Mouse (Mus musculus) heart, embryonic 13.5 days (tissue): ENCODE data around the gene B3gntl1. TPM values are rescaled to one million over a fixed set of nuclear protein-coding genes. Genes with fewer than 3 reads are reported as not detected.
A peak's percentile ranks its signal among the peaks of the same experiment; 100 is the strongest.

Experiments used
- ATAC-seq: fragments of 200-750 bp; cut with Nextera tagmentation; 2 replicates; pipeline ENCODE4 v1.8.0; 2017; ENCODE audit warnings: moderate TSS enrichment; ENCODE audit not compliant: insufficient number of reproducible peaks, low FRiP score, low TSS enrichment; ENCODE audit errors: extremely low read depth
- H3K27ac ChIP-seq: fragments of 300-500 bp; sonication (generic); replicated peaks from 2 replicates; pipeline ENCODE4 v1.5.1; 2015; ENCODE audit warnings: moderate library complexity, mild to moderate bottlenecking, inconsistent platforms
- H3K27me3 ChIP-seq: fragments of 300-500 bp; sonication (generic); replicated peaks from 2 replicates; pipeline ENCODE4 v1.6.1; 2015; ENCODE audit warnings: mild to moderate bottlenecking, inconsistent platforms
- H3K36me3 ChIP-seq: fragments of 300-500 bp; sonication (generic); 2 replicates; pipeline ENCODE4 v1.6.1; 2015; ENCODE audit warnings: mild to moderate bottlenecking, inconsistent platforms
- H3K4me1 ChIP-seq: fragments of 300-500 bp; sonication (generic); 2 replicates; pipeline ENCODE4 v1.6.1; 2015; ENCODE audit warnings: inconsistent platforms
- H3K4me2 ChIP-seq: fragments of 300-500 bp; sonication (generic); 2 replicates; pipeline ENCODE4 v1.6.1; 2015; ENCODE audit warnings: inconsistent platforms, mild to moderate bottlenecking, moderate library complexity
- H3K4me3 ChIP-seq: fragments of 300-500 bp; sonication (generic); 2 replicates; pipeline ENCODE4 v1.5.1; 2015; ENCODE audit warnings: moderate library complexity, mild to moderate bottlenecking, inconsistent platforms
- H3K9ac ChIP-seq: fragments of 300-500 bp; sonication (generic); 2 replicates; pipeline ENCODE4 v1.6.1; 2015; ENCODE audit warnings: inconsistent platforms, mild to moderate bottlenecking, moderate library complexity
- H3K9me3 ChIP-seq: fragments of 300-500 bp; sonication (generic); 2 replicates; pipeline ENCODE4 v1.6.1; 2016; ENCODE audit warnings: inconsistent platforms
- WGBS: fragments of 180-500 bp; shearing (Covaris S2); methylation state at CpG from one replicate; pipeline ENCODE4 v1.1.7; 2015; ENCODE audit warnings: mixed read lengths; 5-methylcytosine and 5-hydroxymethylcytosine counted together
- polyA plus RNA-seq: library from polyadenylated mRNA; unstranded; fragments of >200 nt; fragmentation: Nextera tagmentation; extraction: Ambion mirVana; gene quantifications from 2 replicates; pipeline ENCODE4 v1.2.1, GENCODE M21; 2015

B3gntl1 gene
- polyA plus RNA-seq, 1 experiment from 2014 or later = 6.0 TPM

- no peaks in the 10 kb centered on the region for H3K9me3 ChIP-seq
- H3K4me1 ChIP-seq = no peaks in the 10 kb centered on the region; the same call in 1 of the 2 replicates
- ATAC-seq = no peak
- no peaks in the 10 kb centered on the region for H3K27me3 ChIP-seq
- H3K9ac ChIP-seq = no peak overlapping the region
- WGBS = 70% methylated on average over 6 of the region's 6 CpGs
- no peak overlapping the region for H3K27ac ChIP-seq
- H3K36me3 ChIP-seq = peaks cover 23% of the 10 kb centered on the region
- H3K4me2 ChIP-seq = no peak overlapping the region
- no peak overlapping the region for H3K4me3 ChIP-seq
Measured at GRCm38 (mm10) chr11:121655807-121656511, 17.0 kb downstream of the B3gntl1 start.

GRCm38 (mm10) chr11:121655166-121655806, 17.7 kb downstream of the B3gntl1 start:
- H3K36me3 ChIP-seq = peaks cover 29% of the 10 kb centered on the region
- H3K4me2 ChIP-seq = no peak overlapping the region
- no peaks in the 10 kb centered on the region for H3K9me3 ChIP-seq
- 59% methylated on average over 6 of the region's 6 CpGs for WGBS
- no peak overlapping the region for H3K27ac ChIP-seq
- no peak overlapping the region for H3K9ac ChIP-seq
- H3K4me3 ChIP-seq = no peak overlapping the region
- H3K27me3 ChIP-seq = no peaks in the 10 kb centered on the region
- ATAC-seq = no peak
- H3K4me1 ChIP-seq = no peaks in the 10 kb centered on the region; the same call in 1 of the 2 replicates

GRCm38 (mm10) chr11:121654406-121654945, 18.5 kb downstream of the B3gntl1 start:
- Histone ChIP-seq H3K4me2 (no peak overlapping the region), H3K4me3 (no peak overlapping the region), H3K9ac (no peak overlapping the region), H3K4me1 (no peaks in the 10 kb centered on the region; the same call in 1 of the 2 replicates), H3K27me3 (no peaks in the 10 kb centered on the region), H3K36me3 (peaks cover 27% of the 10 kb centered on the region), H3K27ac (no peak overlapping the region), H3K9me3 (no peaks in the 10 kb centered on the region)
- ATAC-seq = no peak
- 70% methylated on average over 9 of the region's 9 CpGs for WGBS

DNA sequence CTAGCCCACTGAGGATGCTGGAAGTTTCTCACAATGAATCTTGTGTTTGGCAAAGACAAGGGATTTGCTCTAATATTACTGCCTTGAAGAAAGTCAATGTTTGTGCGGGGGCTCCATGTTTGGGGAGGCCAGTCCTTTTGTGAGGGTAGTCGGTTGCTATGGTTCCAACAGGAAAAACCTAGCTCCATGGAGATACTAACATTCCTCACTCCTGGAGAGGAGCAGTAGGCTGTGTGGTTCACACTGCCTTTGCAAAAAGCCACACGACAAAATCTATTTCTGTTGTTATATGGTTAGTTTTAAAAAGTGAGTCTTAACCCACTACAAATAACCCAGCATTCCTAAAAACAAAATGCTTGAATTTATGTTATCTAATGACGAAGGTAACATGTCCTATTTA, 19.3 kb downstream of the B3gntl1 start:
- Histone ChIP-seq H3K27ac (no peak overlapping the region), H3K36me3 (peaks cover 30% of the 10 kb centered on the region), H3K27me3 (no peaks in the 10 kb centered on the region), H3K4me1 (no peaks in the 10 kb centered on the region; the same call in 1 of the 2 replicates), H3K9ac (no peak overlapping the region), H3K4me2 (no peak overlapping the region), H3K4me3 (no peak overlapping the region), H3K9me3 (no peaks in the 10 kb centered on the region)
- 83% methylated on average over 4 of the region's 4 CpGs for WGBS
- no peak for ATAC-seq

- ATAC-seq = no peak
- Histone ChIP-seq H3K36me3 (peaks cover 31% of the 10 kb centered on the region), H3K4me2 (no peak overlapping the region), H3K9ac (no peak overlapping the region), H3K4me3 (no peak overlapping the region), H3K4me1 (peaks cover under 1% of the 10 kb centered on the region), H3K9me3 (no peaks in the 10 kb centered on the region), H3K27me3 (no peaks in the 10 kb centered on the region), H3K27ac (no peak overlapping the region)
- WGBS = 56% methylated on average over 10 of the region's 10 CpGs
Measured at GRCm38 (mm10) chr11:121652547-121653305, 20.2 kb downstream of the B3gntl1 start.

DNA sequence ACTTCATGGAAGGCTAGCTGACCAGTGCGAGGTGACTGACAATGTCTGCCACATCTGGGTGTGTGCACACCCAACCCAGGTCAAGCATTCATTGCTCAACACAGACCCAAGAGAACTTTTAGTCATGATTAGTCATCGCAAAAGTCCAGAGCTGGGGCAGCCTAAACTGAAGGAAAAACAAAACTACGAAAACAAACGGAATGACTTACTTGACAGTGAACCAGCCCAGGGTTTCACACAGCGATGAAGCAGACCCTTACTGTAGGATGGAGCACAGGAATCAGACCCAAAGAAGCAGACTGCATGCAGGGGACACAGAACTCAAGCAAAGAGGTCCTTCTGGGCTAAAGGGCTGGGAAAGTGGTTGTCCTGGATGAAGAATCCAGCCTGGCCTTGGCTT, 21.0 kb downstream of the B3gntl1 start:
- H3K27ac ChIP-seq = no peak overlapping the region
- H3K4me1 ChIP-seq = peaks cover 8% of the 10 kb centered on the region
- H3K9me3 ChIP-seq = no peaks in the 10 kb centered on the region
- no peaks in the 10 kb centered on the region for H3K27me3 ChIP-seq
- WGBS = 91% methylated on average over 5 of the region's 5 CpGs
- no peak overlapping the region for H3K4me2 ChIP-seq
- peaks cover 31% of the 10 kb centered on the region for H3K36me3 ChIP-seq
- H3K4me3 ChIP-seq = no peak overlapping the region
- ATAC-seq = no peak
- H3K9ac ChIP-seq = no peak overlapping the region

GRCm38 (mm10) chr11:121651556-121651955, 21.4 kb downstream of the B3gntl1 start:
- no peak overlapping the region for H3K4me2 ChIP-seq
- H3K9ac ChIP-seq = no peak overlapping the region
- no peak overlapping the region for H3K27ac ChIP-seq
- 86% methylated on average over 9 of the region's 9 CpGs for WGBS
- peaks cover 8% of the 10 kb centered on the region for H3K4me1 ChIP-seq
- no peak for ATAC-seq
- H3K4me3 ChIP-seq = no peak overlapping the region
- H3K36me3 ChIP-seq = peaks cover 31% of the 10 kb centered on the region
- no peaks in the 10 kb centered on the region for H3K9me3 ChIP-seq
- H3K27me3 ChIP-seq = no peaks in the 10 kb centered on the region

DNA sequence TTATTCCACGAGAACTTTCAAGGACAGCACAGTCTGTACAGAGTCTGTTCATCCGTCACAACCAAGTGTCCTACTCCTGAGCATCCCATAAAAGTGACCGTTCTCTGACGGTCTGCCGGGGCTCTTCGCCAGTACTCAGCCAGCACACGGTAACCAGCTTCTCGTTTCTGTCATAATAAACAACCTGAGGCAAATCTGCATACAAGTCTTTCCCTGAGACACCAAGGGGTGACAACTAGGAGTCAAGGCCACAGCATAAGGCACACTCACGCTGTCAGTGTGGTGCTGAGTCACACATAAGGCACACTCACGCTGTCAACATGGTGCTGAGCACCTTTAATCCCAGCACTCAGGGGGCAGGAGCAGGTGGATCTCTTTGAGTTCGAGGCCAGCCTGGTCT, 22.3 kb downstream of the B3gntl1 start:
- no peak overlapping the region for H3K4me3 ChIP-seq
- no peak for ATAC-seq
- 88% methylated on average over 11 of the region's 11 CpGs for WGBS

GRCm38 (mm10) chr11:121649900-121650299, 23.1 kb downstream of the B3gntl1 start:
- Histone ChIP-seq H3K4me1 (peaks cover 8% of the 10 kb centered on the region), H3K9me3 (no peaks in the 10 kb centered on the region), H3K27ac (no peak overlapping the region), H3K36me3 (peaks cover 36% of the 10 kb centered on the region), H3K4me3 (no peak overlapping the region), H3K4me2 (no peak overlapping the region), H3K9ac (no peak overlapping the region), H3K27me3 (no peaks in the 10 kb centered on the region)
- ATAC-seq = no peak
- WGBS = 51% methylated on average over 10 of the region's 10 CpGs

More for the DNA sequence above, 22.3 kb downstream of the B3gntl1 start:
- Histone ChIP-seq H3K4me2 (no peak overlapping the region), H3K27me3 (no peaks in the 10 kb centered on the region), H3K4me1 (peaks cover 8% of the 10 kb centered on the region), H3K27ac (no peak overlapping the region), H3K9me3 (no peaks in the 10 kb centered on the region), H3K36me3 (peaks cover 33% of the 10 kb centered on the region), H3K9ac (no peak overlapping the region)

DNA sequence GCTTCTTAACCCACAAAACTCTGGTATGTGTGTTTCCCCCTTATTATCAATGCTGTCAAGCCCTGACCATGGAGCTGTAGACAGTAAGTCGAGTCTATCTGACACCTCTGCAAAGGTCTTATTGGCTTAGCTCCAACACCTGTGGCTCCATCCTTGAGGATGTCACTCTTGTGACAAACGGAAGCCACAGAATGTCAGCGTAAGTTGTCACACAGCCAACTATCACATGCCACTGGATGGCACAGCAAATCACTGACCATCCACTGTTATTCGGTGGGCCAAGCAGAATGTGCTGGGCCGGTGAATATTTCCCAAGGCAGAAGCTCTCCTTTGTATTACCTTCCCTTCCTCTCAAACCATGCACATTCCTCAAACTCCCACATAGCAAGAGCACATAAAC, 24.8 kb downstream of the B3gntl1 start:
- ATAC-seq = no peak

DNA sequence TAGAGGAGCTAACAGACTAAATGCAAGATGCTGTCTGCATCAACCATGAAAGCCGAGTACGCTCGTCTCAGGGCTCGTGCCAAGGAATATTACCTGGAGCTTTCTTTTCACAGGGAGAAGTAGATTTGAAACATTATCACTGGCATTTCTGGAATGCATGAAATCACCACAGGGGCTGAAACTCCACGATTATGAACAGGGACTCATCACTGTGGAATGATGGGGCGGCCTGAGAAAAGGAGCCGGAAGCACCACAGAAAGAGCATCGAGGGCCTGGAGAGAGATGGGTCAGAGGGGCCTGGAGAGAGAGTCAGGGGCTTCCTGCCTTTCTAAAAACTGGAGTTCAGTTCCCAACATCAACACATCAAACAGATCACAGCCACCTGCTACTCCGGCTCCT, 25.6 kb downstream of the B3gntl1 start:
- H3K9me3 ChIP-seq = no peaks in the 10 kb centered on the region
- no peak overlapping the region for H3K9ac ChIP-seq
- H3K27me3 ChIP-seq = no peaks in the 10 kb centered on the region
- H3K27ac ChIP-seq = 0 out of 2 replicates have a peak overlapping the region, but pooled peaks have one; percentile 12
- no peak for ATAC-seq
- WGBS = 52% methylated on average over 9 of the region's 9 CpGs
- no peak overlapping the region for H3K4me2 ChIP-seq
- peaks cover 8% of the 10 kb centered on the region for H3K4me1 ChIP-seq
- peaks cover 43% of the 10 kb centered on the region for H3K36me3 ChIP-seq
- no peak overlapping the region for H3K4me3 ChIP-seq

More for the DNA sequence above, 24.8 kb downstream of the B3gntl1 start:
- Histone ChIP-seq H3K4me3 (no peak overlapping the region), H3K27ac (no peak overlapping the region), H3K36me3 (peaks cover 46% of the 10 kb centered on the region), H3K9ac (no peak overlapping the region), H3K27me3 (no peaks in the 10 kb centered on the region), H3K4me1 (peaks cover 8% of the 10 kb centered on the region), H3K4me2 (no peak overlapping the region), H3K9me3 (no peaks in the 10 kb centered on the region)
- whole genome bisulfite sequencing = 74% methylated on average over 5 of the region's 5 CpGs
